Mouse (Mus musculus): Measurements from ENCODE around the gene Cxcr5. TPM values are rescaled to one million over a fixed set of nuclear protein-coding genes. Genes with fewer than 3 reads are reported as not detected.

The Cxcr5 gene
- total RNA-seq (2014; rRNA removed) (not detected in 2 replicates), polyA plus RNA-seq (2015; fragmentation: Nextera tagmentation; extraction: Ambion mirVana) (not detected in 2 replicates)

DNA sequence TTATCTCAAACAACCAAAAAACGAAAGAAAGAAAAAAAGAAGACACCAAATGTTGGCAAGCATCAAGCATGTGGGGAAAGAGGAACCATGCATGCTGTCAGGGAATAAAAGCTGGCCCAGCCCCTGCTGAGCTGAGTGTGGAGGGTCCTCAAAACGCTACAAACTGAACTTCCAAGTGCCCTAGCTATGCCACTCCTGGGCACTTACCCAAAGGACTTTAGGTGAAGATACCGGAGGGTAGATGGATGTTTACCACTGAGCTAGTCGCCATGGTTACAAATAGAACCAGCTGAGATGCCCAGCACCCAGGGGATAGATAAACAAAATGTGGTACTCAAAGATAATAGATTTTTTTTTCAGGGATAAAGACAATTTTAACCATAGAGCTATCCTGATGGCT is at the start of gene Cxcr5:
Cxcr5 (minus strand) TSS at position 281 of the 400 bp plus-strand sequence.
- 49% methylated on average over 4 of the region's 4 CpGs for WGBS
- TF ChIP-seq CTCF (IDR thresholded peaks at IDR 0.05): no peak
- no peak for ATAC-seq (ENCODE audit: low FRiP score)
- H3K9ac ChIP-seq (replicated peaks; ENCODE audit: low read length, poor library complexity, severe bottlenecking): no peak within 1 kb of the TSS
- no peaks in the 10 kb centered on the region for H3K9me3 ChIP-seq (ENCODE audit: low read length)
- H3K4me3 ChIP-seq (ENCODE audit: low read depth, low read length): no peak within 1 kb of the TSS
- H3K27ac ChIP-seq (ENCODE audit: low read depth, low read length): no peak within 1 kb of the TSS
- no peak within 1 kb of the TSS for H3K4me2 ChIP-seq (ENCODE audit: low read depth, low read length, poor library complexity, severe bottlenecking)
- no peaks in the 10 kb centered on the region for H3K27me3 ChIP-seq (ENCODE audit: insufficient read depth, low read length)
- no peaks in the 10 kb centered on the region for H3K4me1 ChIP-seq (ENCODE audit: insufficient read depth, low read length)
- no peak for DNase-seq (ENCODE audit: low spot score)
- H3K36me3 ChIP-seq (ENCODE audit: insufficient read depth, low read length): no peaks in the 10 kb centered on the region

DNA sequence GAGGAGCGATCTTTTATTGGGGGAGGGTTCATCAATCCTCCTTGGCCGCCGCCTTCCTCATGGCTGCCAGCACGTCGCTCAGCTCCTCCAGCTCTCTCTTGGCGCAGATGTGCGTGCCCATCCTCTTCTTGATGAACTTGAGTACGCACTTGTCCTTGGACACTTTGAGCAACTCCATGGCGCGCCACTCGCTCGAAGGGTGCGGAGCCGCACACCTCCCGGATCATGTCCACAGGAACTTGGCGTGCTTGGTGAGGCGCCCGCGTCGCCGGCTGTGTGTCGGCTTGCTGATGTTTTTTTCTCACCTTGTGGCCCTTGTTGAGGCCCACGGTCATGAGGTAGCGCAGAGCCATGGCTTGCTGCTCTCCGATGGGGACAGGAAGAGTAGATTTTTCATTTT is 48.7 kb upstream of the Cxcr5 start:
- no peak overlapping the region for H3K9ac ChIP-seq (replicated peaks; ENCODE audit: low read length, poor library complexity, severe bottlenecking)
- H3K4me2 ChIP-seq (ENCODE audit: low read depth, low read length, poor library complexity, severe bottlenecking): no peak overlapping the region
- 97% methylated on average over 25 of the region's 25 CpGs for WGBS
- no peaks in the 10 kb centered on the region for H3K27me3 ChIP-seq (ENCODE audit: insufficient read depth, low read length)
- H3K27ac ChIP-seq (ENCODE audit: low read depth, low read length): no peak overlapping the region
- H3K36me3 ChIP-seq (ENCODE audit: insufficient read depth, low read length): peaks cover 24% of the 10 kb centered on the region
- no peak for DNase-seq (ENCODE audit: low spot score)
- no peaks in the 10 kb centered on the region for H3K9me3 ChIP-seq (ENCODE audit: low read length)
- H3K4me3 ChIP-seq (ENCODE audit: low read depth, low read length): no peak overlapping the region
- no peak for TF ChIP-seq CTCF (IDR thresholded peaks at IDR 0.05)
- no peak for ATAC-seq (ENCODE audit: low FRiP score)
- peaks cover 7% of the 10 kb centered on the region; the same call in 1 of the 2 replicates for H3K4me1 ChIP-seq (ENCODE audit: insufficient read depth, low read length)

DNA sequence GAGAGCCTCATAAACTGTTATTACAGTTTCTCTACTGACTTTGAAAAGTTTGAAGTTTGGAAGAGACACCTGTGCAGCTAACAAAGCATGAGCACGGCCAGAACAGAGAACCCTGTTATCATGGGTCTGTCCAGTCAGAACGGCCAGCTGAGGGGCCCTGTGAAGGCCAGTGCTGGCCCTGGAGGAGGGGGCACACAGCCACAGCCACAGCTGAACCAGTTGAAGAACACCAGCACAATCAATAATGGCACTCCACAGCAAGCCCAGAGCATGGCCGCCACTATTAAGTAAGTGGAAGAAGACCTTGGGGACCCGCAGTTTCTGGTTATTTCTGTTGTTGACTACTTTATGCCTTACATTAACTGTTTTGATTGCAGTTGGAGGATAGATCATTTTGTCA is 45.6 kb upstream of the Cxcr5 start:
- no peak overlapping the region for H3K27ac ChIP-seq (ENCODE audit: low read depth, low read length)
- no peak for TF ChIP-seq CTCF (IDR thresholded peaks at IDR 0.05)
- no peak for DNase-seq (ENCODE audit: low spot score)
- no peaks in the 10 kb centered on the region for H3K9me3 ChIP-seq (ENCODE audit: low read length)
- H3K4me3 ChIP-seq (ENCODE audit: low read depth, low read length): peak overlapping the region; percentile 5; the same call in 1 of the 2 replicates
- peaks cover 9% of the 10 kb centered on the region; the same call in 1 of the 2 replicates for H3K36me3 ChIP-seq (ENCODE audit: insufficient read depth, low read length)
- peaks cover 7% of the 10 kb centered on the region; the same call in 1 of the 2 replicates for H3K4me1 ChIP-seq (ENCODE audit: insufficient read depth, low read length)
- no peak overlapping the region for H3K9ac ChIP-seq (replicated peaks; ENCODE audit: low read length, poor library complexity, severe bottlenecking)
- ATAC-seq (ENCODE audit: low FRiP score): no peak
- no peaks in the 10 kb centered on the region for H3K27me3 ChIP-seq (ENCODE audit: insufficient read depth, low read length)
- 55% methylated on average over 4 of the region's 4 CpGs for WGBS
- H3K4me2 ChIP-seq (ENCODE audit: low read depth, low read length, poor library complexity, severe bottlenecking): peak overlapping the region; percentile 36

DNA sequence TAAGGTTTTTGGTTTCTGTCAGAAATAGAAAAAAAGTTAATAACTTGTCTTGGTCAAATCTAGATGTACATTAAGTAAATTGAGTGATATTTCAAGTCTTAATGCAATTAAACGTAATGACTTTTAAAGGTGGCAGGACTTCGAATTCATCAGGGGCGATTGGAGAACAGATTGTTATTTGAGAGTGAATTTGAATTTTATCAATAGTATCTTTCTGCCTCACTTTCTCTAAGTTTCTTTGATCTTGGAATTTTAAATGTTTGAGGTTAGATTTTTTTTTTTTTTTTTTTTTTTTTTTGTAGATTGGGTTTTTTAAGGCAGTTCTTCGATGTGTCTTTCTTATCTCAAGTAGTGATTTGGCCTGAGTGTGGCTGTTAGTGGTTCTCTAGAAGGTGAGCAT is 45.0 kb upstream of the Cxcr5 start:
- peaks cover 7% of the 10 kb centered on the region; the same call in 1 of the 2 replicates for H3K4me1 ChIP-seq (ENCODE audit: insufficient read depth, low read length)
- peak overlapping the region; percentile 87 for H3K4me3 ChIP-seq (ENCODE audit: low read depth, low read length)

DNA sequence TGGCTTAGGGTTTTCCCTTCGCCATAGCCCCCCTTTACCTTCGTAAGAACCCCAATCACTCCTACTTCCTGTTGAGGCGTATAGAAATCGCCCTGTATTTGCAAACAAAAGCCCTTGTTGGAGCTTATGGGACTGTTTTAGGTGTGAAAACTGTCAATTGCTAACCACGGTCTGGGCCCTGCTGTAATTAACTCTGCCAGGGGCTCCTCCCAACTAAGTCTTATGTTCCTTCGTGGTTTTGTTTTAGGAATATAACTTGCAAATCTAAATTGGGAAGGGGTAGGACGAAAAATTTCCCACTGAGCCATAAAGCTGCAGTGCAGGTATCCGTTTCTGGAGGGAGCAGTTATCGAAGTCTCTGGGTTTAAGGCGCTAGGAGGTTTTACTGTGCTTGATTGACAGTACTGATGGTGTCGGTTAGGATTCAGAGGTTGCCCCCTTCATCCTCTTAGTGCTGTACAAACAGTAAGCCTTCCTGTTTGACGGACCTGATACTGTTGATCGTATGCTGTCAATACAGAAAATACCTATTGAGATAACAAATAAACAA is 44.0 kb upstream of the Cxcr5 start:
- Histone ChIP-seq H3K9me3 (ENCODE audit: low read length) (no peaks in the 10 kb centered on the region), H3K27ac (ENCODE audit: low read depth, low read length) (peak overlapping the region; percentile 99), H3K27me3 (ENCODE audit: insufficient read depth, low read length) (no peaks in the 10 kb centered on the region), H3K9ac (replicated peaks; ENCODE audit: low read length, poor library complexity, severe bottlenecking) (peak overlapping the region; percentile 98), H3K36me3 (ENCODE audit: insufficient read depth, low read length) (peaks cover 9% of the 10 kb centered on the region; the same call in 1 of the 2 replicates), H3K4me1 (ENCODE audit: insufficient read depth, low read length) (peaks cover 7% of the 10 kb centered on the region; the same call in 1 of the 2 replicates), H3K4me2 (ENCODE audit: low read depth, low read length, poor library complexity, severe bottlenecking) (peak overlapping the region; percentile 95), H3K4me3 (ENCODE audit: low read depth, low read length) (peak overlapping the region; percentile 87)
- no peak for DNase-seq (ENCODE audit: low spot score)
- WGBS: 0% methylated on average over 13 of the region's 13 CpGs
- 0 out of 2 replicates have a peak, but pooled peaks have one; percentile 7 for TF ChIP-seq CTCF (IDR thresholded peaks at IDR 0.05)
- ATAC-seq (ENCODE audit: low FRiP score): no peak

More for the DNA sequence above, 45.0 kb upstream of the Cxcr5 start:
- H3K27me3 ChIP-seq (ENCODE audit: insufficient read depth, low read length): no peaks in the 10 kb centered on the region
- 61% methylated on average over 4 of the region's 4 CpGs for WGBS
- ATAC-seq (ENCODE audit: low FRiP score) (no peak), DNase-seq (ENCODE audit: low spot score) (no peak)
- no peaks in the 10 kb centered on the region for H3K9me3 ChIP-seq (ENCODE audit: low read length)
- no peak for TF ChIP-seq CTCF (IDR thresholded peaks at IDR 0.05)
- peaks cover 9% of the 10 kb centered on the region; the same call in 1 of the 2 replicates for H3K36me3 ChIP-seq (ENCODE audit: insufficient read depth, low read length)
- no peak overlapping the region for H3K27ac ChIP-seq (ENCODE audit: low read depth, low read length)
- H3K4me2 ChIP-seq (ENCODE audit: low read depth, low read length, poor library complexity, severe bottlenecking): peak overlapping the region; percentile 95
- no peak overlapping the region for H3K9ac ChIP-seq (replicated peaks; ENCODE audit: low read length, poor library complexity, severe bottlenecking)
